Mouse (Mus musculus) kidney, postnatal 0 days (tissue): ENCODE data around the gene Mios. TPM values are rescaled to one million over a fixed set of nuclear protein-coding genes. Genes with fewer than 3 reads are reported as not detected.

ENCODE experiments used
- ATAC-seq: fragments of 200-750 bp; cut with Nextera tagmentation; replicated peaks from 2 replicates; pipeline ENCODE4 v1.8.0; 2017; ENCODE audit warnings: low read depth, moderate number of reproducible peaks, moderate TSS enrichment, moderate library complexity; ENCODE audit not compliant: low FRiP score
- DNase-seq: peaks from one replicate; pipeline ENCODE4 v3.0.0-alpha.2; 2016; ENCODE audit warnings: low spot score
- H3K27ac ChIP-seq: fragments of 300-500 bp; sonication (generic); 2 replicates; pipeline ENCODE4 v1.5.1; 2014; ENCODE audit warnings: mild to moderate bottlenecking
- H3K27me3 ChIP-seq: fragments of 300-500 bp; sonication (generic); 2 replicates; pipeline ENCODE4 v1.6.1; 2014; ENCODE audit warnings: low read length, mixed read lengths; ENCODE audit not compliant: insufficient read depth
- H3K36me3 ChIP-seq: fragments of 300-500 bp; sonication (generic); 2 replicates; pipeline ENCODE4 v1.6.1; 2014; ENCODE audit warnings: low read length, mixed read lengths; ENCODE audit not compliant: insufficient read depth
- H3K4me1 ChIP-seq: fragments of 300-500 bp; sonication (generic); replicated peaks from 2 replicates; pipeline ENCODE4 v1.6.1; 2014; ENCODE audit warnings: antibody characterized with exemption, low read length, mixed read lengths; ENCODE audit not compliant: insufficient read depth
- H3K4me2 ChIP-seq: fragments of 300-500 bp; sonication (generic); 2 replicates; pipeline ENCODE4 v1.6.1; 2014; ENCODE audit warnings: mild to moderate bottlenecking, low read length, moderate library complexity, mixed read lengths
- H3K4me3 ChIP-seq: fragments of 300-500 bp; sonication (generic); replicated peaks from 2 replicates; pipeline ENCODE4 v1.5.1; 2014; ENCODE audit warnings: low read depth, low read length
- H3K9ac ChIP-seq: fragments of 300-500 bp; sonication (generic); 2 replicates; pipeline ENCODE4 v1.6.1; 2014; ENCODE audit warnings: low read depth, low read length
- H3K9me3 ChIP-seq: fragments of 300-500 bp; sonication (generic); replicated peaks from 2 replicates; pipeline ENCODE4 v1.6.1; 2016; ENCODE audit warnings: low read length, inconsistent platforms, mixed read lengths
- CTCF ChIP-seq: IDR thresholded peaks from 2 replicates; pipeline ENCODE4 v1.5.1; 2016; ENCODE audit warnings: antibody characterized with exemption, low read depth, mild to moderate bottlenecking, moderate library complexity
- WGBS: fragments of 180-500 bp; shearing (Covaris S2); extraction: QIAGEN DNeasy Blood & Tissue Kit; methylation state at CpG from one replicate; pipeline ENCODE4 v1.1.7; 2014; 5-methylcytosine and 5-hydroxymethylcytosine counted together
- polyA plus RNA-seq: library from polyadenylated mRNA; unstranded; fragments of >200 nt; fragmentation: Nextera tagmentation; extraction: Ambion mirVana; gene quantifications from 2 replicates; pipeline ENCODE4 v1.2.1, GENCODE M21; 2015

The Mios gene
- polyA plus RNA-seq, 1 experiment from 2014 or later, result 22.4 TPM

GRCm38 (mm10) chr6:8274387-8275054 is 65.5 kb downstream of the Mios start:
- WGBS, result 31% methylated on average over 6 of the region's 6 CpGs
- DNase-seq (peak; percentile 84), ATAC-seq (0 out of 2 replicates have a peak, but pooled peaks have one; percentile 43)
- Histone ChIP-seq H3K36me3 (no peaks in the 10 kb centered on the region), H3K4me2 (no peak overlapping the region), H3K9me3 (no peaks in the 10 kb centered on the region), H3K27me3 (no peaks in the 10 kb centered on the region), H3K4me1 (no peaks in the 10 kb centered on the region), H3K9ac (no peak overlapping the region), H3K4me3 (no peak overlapping the region), H3K27ac (no peak overlapping the region)
- peak; percentile 78 for TF ChIP-seq CTCF

DNA sequence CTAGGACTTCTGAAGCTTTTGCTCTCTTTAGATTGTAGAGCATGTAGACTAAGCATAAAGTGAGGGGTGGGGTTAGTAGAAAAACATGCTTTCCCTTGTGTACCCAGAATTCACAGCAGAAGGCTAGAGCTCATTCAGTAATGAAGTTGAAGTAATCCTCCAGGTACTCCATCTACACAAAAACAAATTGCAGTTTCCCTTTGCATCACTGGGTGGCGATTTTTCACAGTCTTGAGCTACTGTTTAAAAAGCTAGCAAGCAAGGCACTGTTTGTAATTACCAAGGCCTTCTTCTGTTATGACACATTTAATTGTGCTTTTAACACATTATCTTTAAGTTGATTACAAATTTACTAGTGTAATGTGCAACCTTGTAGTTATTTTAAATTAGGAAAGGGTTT is 66.1 kb downstream of the Mios start:
- TF ChIP-seq CTCF, result peak; percentile 69
- no peak for ATAC-seq
- H3K9ac ChIP-seq, result no peak overlapping the region
- H3K4me3 ChIP-seq, result no peak overlapping the region
- H3K9me3 ChIP-seq, result no peaks in the 10 kb centered on the region
- WGBS, result 15% methylated on average over 1 of the region's 1 CpGs
- peak; percentile 78 for DNase-seq
- no peak overlapping the region for H3K27ac ChIP-seq
- no peaks in the 10 kb centered on the region for H3K36me3 ChIP-seq
- H3K4me2 ChIP-seq, result no peak overlapping the region
- no peaks in the 10 kb centered on the region for H3K4me1 ChIP-seq
- no peaks in the 10 kb centered on the region for H3K27me3 ChIP-seq

- TF ChIP-seq CTCF, result no peak
- H3K4me3 ChIP-seq, result no peak overlapping the region
- ATAC-seq (no peak), DNase-seq (no peak)
- H3K4me2 ChIP-seq, result no peak overlapping the region
- H3K9ac ChIP-seq, result no peak overlapping the region
- WGBS, result 79% methylated on average over 4 of the region's 4 CpGs
- H3K27ac ChIP-seq, result no peak overlapping the region
- H3K9me3 ChIP-seq, result no peaks in the 10 kb centered on the region
- no peaks in the 10 kb centered on the region for H3K27me3 ChIP-seq
- H3K36me3 ChIP-seq, result no peaks in the 10 kb centered on the region
- no peaks in the 10 kb centered on the region for H3K4me1 ChIP-seq
Observed at GRCm38 (mm10) chr6:8276431-8276830, 67.4 kb downstream of the Mios start.

GRCm38 (mm10) chr6:8278426-8279002 is 69.5 kb downstream of the Mios start:
- Histone ChIP-seq H3K4me2 (no peak overlapping the region), H3K27me3 (no peaks in the 10 kb centered on the region), H3K9me3 (no peaks in the 10 kb centered on the region), H3K9ac (no peak overlapping the region), H3K4me3 (no peak overlapping the region), H3K4me1 (no peaks in the 10 kb centered on the region), H3K27ac (no peak overlapping the region), H3K36me3 (no peaks in the 10 kb centered on the region)
- ATAC-seq (no peak), DNase-seq (no peak)
- TF ChIP-seq CTCF, result peak; percentile 52
- WGBS, result 80% methylated on average over 5 of the region's 5 CpGs

- H3K27ac ChIP-seq, result no peak overlapping the region
- no peak for TF ChIP-seq CTCF
- H3K4me1 ChIP-seq, result no peaks in the 10 kb centered on the region
- DNase-seq (no peak), ATAC-seq (no peak)
- no peak overlapping the region for H3K4me2 ChIP-seq
- no peak overlapping the region for H3K9ac ChIP-seq
- no peak overlapping the region for H3K4me3 ChIP-seq
- H3K36me3 ChIP-seq, result no peaks in the 10 kb centered on the region
- H3K9me3 ChIP-seq, result no peaks in the 10 kb centered on the region
- 80% methylated on average over 4 of the region's 4 CpGs for WGBS
- no peaks in the 10 kb centered on the region for H3K27me3 ChIP-seq
Observed at GRCm38 (mm10) chr6:8283255-8283654, 74.2 kb downstream of the Mios start.

DNA sequence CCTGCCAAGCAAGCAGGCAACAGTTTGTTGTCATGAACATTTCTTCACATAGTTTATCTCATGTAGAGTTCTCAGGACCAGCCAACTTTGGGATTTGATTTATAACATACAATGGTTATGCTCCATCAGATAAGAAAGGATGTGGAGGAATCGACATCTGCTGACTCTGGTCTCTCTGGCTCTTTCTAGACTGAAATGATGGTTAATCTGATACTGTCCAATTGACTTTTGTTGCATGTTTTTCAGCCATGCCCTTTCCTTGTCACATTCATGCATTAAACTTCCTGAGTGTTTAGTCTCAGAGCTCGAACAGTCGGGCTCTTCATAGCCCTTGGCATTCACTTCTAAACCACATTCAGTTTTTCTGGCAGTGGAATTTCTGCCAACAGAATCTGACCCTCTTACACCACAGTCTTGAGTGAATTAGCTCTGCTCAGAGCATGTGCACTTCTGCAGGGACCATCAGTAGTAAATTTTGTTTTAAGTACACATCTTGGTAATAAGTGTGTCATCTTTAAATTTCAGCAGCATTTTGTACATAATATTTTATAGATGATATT is 76.5 kb downstream of the Mios start:
- TF ChIP-seq CTCF, result no peak
- no peak overlapping the region for H3K4me3 ChIP-seq
- DNase-seq (no peak), ATAC-seq (no peak)
- H3K27ac ChIP-seq, result no peak overlapping the region
- no peak overlapping the region for H3K4me2 ChIP-seq
- no peaks in the 10 kb centered on the region for H3K4me1 ChIP-seq
- H3K27me3 ChIP-seq, result no peaks in the 10 kb centered on the region
- H3K9ac ChIP-seq, result no peak overlapping the region
- no peaks in the 10 kb centered on the region for H3K36me3 ChIP-seq
- H3K9me3 ChIP-seq, result no peaks in the 10 kb centered on the region
- 50% methylated on average over 3 of the region's 3 CpGs for WGBS

Other genes with a start within 250 kb of the Mios start
- gene Col28a1, start 16.6 kb upstream of the Mios start, polyA plus RNA-seq, result 0.11 and 0.21 TPM in 2 replicates
- gene Rpa3, start 50.0 kb downstream of the Mios start, polyA plus RNA-seq, result 166 and 182 TPM in 2 replicates
- 28.4 and 31.8 TPM in 2 replicates for gene Umad1, start 50.1 kb downstream of the Mios start, polyA plus RNA-seq
- gene Gm45062, start 50.2 kb downstream of the Mios start, polyA plus RNA-seq, result 5.0 and 7.4 TPM in 2 replicates